Mouse (Mus musculus) cerebellum, postnatal 10 days (tissue): ENCODE results near the gene Ctf1.

Experiments used
- DNase-seq, 2 experiments: peaks; one replicate each; pipeline ENCODE4 v3.0.0; 2021; ENCODE audit warnings: mixed read lengths in 2 of 2

Ctf1 gene

DNA sequence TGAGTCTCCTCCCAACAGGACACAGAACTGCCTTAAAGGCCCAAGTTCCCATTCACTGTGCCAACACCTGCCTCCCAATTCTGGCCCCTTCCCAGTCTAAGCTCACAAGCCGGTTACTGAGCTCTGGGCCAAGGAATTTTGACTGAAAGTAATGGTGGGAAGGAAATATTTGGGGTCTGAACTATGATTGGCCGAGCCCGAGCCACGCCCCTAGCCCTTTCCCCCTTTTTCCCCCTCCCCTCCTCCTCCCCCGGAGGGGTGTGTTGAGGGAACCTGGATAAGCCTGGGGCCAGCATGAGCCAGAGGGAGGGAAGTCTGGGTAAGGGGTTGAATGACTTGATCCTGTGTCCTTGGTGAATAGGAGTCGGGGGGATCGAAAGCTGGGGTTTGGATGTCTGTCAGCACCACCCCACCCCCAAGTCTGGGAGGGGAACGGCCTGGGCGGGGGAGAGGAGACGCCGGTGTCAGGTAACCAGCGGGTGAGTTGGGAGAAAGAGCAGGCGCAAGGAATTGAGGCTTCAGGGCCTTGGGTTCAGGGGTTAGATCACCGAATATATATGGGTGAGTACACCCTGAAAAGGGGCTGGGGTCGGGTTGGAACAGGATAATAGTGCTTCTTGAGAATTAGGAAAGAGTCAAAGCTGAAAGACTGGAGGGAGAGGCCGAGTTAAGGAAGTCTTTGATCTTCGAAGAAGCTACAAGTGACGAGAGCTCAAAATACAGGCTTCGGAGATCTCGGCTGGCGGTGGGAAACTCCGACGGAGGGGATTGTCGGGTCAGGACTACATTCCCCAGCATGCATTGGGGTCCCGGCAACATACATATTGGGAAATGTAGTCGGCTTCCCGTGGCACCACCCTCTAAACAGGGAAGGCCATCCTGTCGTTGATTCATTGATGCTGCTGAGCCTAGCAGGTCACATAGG is at the start of gene Ctf1:
Gene Ctf1, plus strand, starts transcription at position 276 of the 925 bp plus-strand sequence.
- DNase-seq: peak; percentile 88 to 92

DNA sequence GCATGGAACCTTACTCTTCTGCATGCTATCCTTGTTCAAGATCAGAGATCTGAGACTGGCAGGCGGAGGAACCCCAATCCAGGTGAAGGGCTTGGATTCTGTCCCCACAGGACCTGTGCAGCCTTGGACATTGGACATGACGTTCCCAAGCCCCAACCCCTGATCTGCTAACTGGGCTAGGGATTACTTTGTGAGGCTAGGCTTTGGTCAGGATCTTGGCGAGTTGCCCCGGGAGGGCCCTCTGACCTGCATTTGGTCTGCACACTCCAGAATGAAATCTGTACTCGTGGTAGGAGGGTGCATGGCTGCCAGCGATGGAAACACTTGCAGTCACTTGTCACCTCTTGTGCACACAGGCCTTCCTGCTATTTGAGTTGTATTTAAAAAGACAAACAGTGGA is 49.6 kb upstream of the Ctf1 start:
- no peak for DNase-seq

GRCm38 (mm10) chr7:127666066-127666654 is 46.4 kb upstream of the Ctf1 start:
- no peak for DNase-seq

DNA sequence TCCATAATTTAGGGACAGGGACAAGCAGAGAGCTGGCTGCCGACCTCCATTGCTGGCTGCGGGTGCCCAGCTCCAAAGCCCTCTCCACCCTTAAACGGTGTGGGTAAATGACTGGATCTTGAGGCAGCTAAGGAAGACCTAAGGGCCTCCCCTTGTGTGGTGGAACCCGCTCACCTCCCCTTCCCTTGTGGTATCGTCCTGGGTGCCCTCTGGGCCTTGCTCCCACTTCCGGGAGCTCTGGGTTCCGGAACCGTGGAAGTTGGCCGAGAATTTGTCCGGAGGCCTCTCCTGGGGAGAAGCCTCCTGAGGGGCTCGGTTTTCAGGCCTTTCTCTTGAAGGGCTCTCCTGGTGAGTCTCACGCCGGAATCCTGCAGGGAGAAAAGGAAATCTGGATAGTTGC is 45.9 kb upstream of the Ctf1 start:
- DNase-seq: no peak

DNA sequence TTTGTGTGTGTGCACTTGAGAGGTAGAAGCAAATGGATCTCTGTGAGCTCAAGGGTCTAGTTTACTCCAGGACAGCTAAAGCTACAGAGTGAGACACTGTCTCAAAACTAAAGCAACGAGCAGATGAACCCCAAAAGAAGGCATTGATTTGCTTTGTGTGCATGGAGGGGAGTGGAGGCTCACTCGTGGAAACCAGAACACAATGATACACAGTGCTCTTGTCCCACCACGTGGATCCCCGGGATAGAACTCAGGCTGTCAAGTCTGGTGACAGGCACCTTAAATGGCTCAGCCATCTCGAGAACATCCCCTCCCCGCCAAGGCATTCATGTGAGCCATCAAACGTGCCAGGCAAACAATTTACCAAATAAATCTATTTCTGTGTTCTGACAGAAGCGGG is 45.4 kb upstream of the Ctf1 start:
- DNase-seq: no peak

- DNase-seq: no peak
Measured at GRCm38 (mm10) chr7:127671880-127672774, 40.4 kb upstream of the Ctf1 start.

DNA sequence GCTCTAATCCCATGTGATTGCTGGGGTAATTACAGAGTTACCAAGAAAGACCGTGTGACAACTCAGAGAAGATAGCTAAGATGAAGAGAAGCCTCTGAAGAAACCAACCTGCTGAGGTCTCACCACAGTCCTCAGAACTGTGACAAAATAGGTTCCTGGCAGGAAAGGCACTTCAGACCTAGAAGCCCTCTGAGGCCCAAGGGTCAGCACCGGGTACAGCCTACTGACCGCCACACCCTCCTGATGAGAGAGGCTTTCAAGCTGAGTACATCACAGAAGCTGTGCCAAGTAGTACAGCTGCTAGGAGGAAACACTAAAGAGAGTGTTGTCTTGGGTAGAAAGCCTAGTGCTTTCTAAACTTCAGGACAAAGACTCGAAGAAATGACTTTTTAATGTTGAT is 39.8 kb upstream of the Ctf1 start:
- no peak for DNase-seq

- peak; percentile 94 to 96 for DNase-seq
Measured at GRCm38 (mm10) chr7:127674977-127675376, 37.6 kb upstream of the Ctf1 start.

- DNase-seq: peak in 1 of 2 experiments; percentile 41
Measured at GRCm38 (mm10) chr7:127675391-127675811, 37.1 kb upstream of the Ctf1 start.

DNA sequence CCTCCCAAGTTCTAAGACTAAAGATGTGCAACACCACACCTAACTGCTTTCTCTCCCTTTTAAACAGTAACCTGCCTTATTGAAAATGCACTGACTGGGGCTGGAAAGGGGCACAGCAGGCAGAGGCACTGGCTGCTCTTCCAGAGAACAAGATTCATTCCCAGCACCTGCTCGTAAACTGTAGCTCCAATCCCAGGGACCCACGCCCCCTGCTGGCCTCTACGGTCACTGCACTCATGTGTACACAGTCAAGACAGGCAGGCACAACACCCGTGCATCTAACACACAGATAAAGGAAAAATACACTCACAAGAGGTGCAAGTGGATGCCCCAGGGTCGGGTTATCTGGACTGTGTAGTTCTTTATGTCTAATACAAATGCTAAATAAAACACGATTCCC is 35.5 kb upstream of the Ctf1 start:
- peak; percentile 73 to 78 for DNase-seq

DNA sequence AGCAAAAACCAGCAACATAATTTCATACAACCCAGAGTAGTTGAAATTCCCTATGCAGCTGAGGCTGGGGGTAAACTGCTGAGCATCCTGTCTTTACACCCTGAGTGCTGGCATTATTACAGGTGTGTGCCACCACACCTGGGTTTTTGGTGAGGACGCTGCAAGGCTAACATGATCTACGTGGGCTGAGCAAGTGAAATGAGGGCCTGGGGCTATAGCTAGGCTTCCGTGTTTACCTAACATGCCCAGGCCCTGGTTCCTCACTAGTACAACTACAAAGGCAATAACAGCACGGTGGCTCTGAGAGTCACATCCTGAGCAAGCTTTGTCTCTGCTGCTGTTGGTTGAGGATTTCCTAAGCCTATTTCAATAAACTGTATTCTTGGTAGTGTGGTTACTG is 34.9 kb upstream of the Ctf1 start:
- no peak for DNase-seq

- no peak for DNase-seq
Measured at GRCm38 (mm10) chr7:127678811-127679210, 33.7 kb upstream of the Ctf1 start.

DNA sequence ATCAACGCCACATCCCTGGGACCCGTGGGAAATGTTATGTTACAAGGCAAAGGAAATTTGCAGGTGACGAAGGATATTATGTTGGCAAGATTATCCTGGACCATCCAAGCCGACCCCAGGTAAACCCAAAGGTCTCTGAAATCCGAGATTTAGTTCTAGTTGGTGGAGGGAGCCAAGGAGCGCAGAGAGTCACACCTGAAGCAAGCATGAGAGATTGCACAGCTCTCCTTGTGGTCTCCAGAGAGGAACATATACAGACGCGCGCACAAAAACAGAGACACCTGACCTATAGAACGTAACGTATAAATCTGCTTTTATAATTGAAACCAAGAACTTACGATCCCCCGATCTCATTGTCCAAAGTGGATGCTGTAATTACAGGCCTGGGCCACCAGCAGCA is 32.0 kb upstream of the Ctf1 start:
- no peak for DNase-seq

- DNase-seq: no peak
Measured at GRCm38 (mm10) chr7:127681888-127682553, 30.5 kb upstream of the Ctf1 start.

- peak in 1 of 2 experiments; percentile 41 for DNase-seq
Measured at GRCm38 (mm10) chr7:127685304-127686018, 27.1 kb upstream of the Ctf1 start.

DNA sequence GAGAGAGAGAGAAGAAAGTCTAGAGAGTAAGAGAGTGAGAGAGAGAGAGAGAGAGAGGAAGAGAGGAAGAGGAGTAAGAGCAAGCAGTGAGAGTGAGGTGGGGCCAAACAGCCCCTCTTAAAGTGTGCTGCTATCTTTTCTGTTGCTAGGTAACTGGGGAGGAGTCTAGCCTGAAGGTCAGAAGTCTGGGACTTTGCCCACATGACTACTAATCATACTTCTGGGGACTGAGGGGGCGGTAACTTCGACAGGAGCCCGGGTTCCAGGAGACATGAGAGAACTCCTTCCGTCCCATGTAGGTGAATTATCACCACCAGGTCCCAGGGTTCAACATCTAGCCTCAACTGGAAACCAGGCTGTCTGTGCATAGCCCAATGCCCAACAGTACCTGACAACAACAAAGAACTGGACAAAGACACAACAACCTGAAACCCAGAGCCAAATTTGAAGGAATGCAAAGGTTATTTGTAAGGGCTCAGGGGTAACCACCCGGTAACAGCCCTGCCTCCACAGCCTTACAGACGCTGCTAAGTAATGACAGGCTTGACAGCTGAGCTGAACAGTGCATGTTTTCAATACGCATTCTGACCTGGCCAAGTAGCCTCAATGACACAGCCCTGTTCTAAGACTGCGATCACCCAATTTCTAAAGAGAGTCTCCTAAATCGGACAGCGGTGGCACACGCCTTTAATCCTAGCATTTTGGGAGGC is 25.6 kb upstream of the Ctf1 start:
- no peak for DNase-seq

GRCm38 (mm10) chr7:127688935-127689334 is 23.6 kb upstream of the Ctf1 start:
- DNase-seq: no peak

- DNase-seq: no peak
Measured at GRCm38 (mm10) chr7:127689626-127690280, 22.8 kb upstream of the Ctf1 start.

GRCm38 (mm10) chr7:127691221-127691989 is 21.1 kb upstream of the Ctf1 start:
- DNase-seq: peak; percentile 76 to 77

DNA sequence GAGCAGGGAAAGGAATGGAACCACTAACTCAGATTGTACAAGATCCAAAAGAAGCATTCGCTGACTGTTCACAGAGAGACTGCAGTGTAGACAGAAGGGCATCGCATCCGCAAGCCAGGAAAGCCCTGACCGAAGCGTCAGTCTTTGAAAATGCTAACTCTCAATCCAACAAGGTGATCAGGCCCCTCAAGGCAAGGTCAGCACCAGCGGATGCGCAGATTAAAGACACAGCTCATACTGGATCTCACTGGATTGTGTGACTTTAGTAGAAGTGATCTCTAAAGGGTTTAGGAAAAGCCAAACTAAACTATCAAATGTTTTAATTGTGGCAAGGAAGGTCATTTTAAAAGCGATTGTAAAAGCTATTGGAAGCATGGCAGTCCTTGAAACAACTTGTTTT is 19.2 kb upstream of the Ctf1 start:
- no peak for DNase-seq
